Mouse (Mus musculus) megakaryocyte progenitor cell, adult 5-6 weeks (primary cell): ENCODE data around the gene Vav3. TPM values are rescaled to one million over a fixed set of nuclear protein-coding genes. Genes with fewer than 3 reads are reported as not detected.

Experiments used
- ATAC-seq: replicated peaks from 2 replicates; pipeline ENCODE4 v1.8.0; 2016; ENCODE audit warnings: mild to moderate bottlenecking, moderate TSS enrichment, inconsistent platforms; ENCODE audit not compliant: poor library complexity
- total RNA-seq, 2 experiments: library from RNA; stranded (forward) in 1 of 2; stranded (reverse) in 1 of 2; fragments of 157-497, 149-512 nt in 1 of 2; fragments of 200-1000 nt in 1 of 2; gene quantifications; 2 replicates each; pipeline versions ENCODE4 v1.2.3 to v1.2.4; 2015 to 2017

The Vav3 gene
- total RNA-seq, 2 experiments from 2014 or later = 56.5 to 62.2 TPM

- no peak for ATAC-seq
Observed at GRCm38 (mm10) chr3:109652860-109653631, 312.6 kb downstream of the Vav3 start.

GRCm38 (mm10) chr3:109654386-109654785, 313.9 kb downstream of the Vav3 start:
- ATAC-seq = no peak

- ATAC-seq = no peak
Observed at GRCm38 (mm10) chr3:109671716-109672115, 331.3 kb downstream of the Vav3 start.

GRCm38 (mm10) chr3:109672925-109673324, 332.5 kb downstream of the Vav3 start:
- no peak for ATAC-seq

- no peak for ATAC-seq
Observed at GRCm38 (mm10) chr3:109680281-109680680, 339.8 kb downstream of the Vav3 start.

GRCm38 (mm10) chr3:109681863-109682262, 341.4 kb downstream of the Vav3 start:
- ATAC-seq = no peak

GRCm38 (mm10) chr3:109683608-109684295, 343.3 kb downstream of the Vav3 start:
- no peak for ATAC-seq

GRCm38 (mm10) chr3:109690566-109690965, 350.1 kb downstream of the Vav3 start:
- no peak for ATAC-seq

GRCm38 (mm10) chr3:109692613-109693012, 352.2 kb downstream of the Vav3 start:
- no peak for ATAC-seq

- no peak for ATAC-seq
Observed at GRCm38 (mm10) chr3:109701301-109701700, 360.8 kb downstream of the Vav3 start.

GRCm38 (mm10) chr3:109707786-109708460, 367.5 kb downstream of the Vav3 start:
- ATAC-seq = no peak

- ATAC-seq = no peak
Observed at GRCm38 (mm10) chr3:109711751-109712150, 371.3 kb downstream of the Vav3 start.

GRCm38 (mm10) chr3:109714476-109714875, 374.0 kb downstream of the Vav3 start:
- no peak for ATAC-seq

- ATAC-seq = no peak
Observed at GRCm38 (mm10) chr3:109721753-109722152, 381.3 kb downstream of the Vav3 start.

- ATAC-seq = no peak
Observed at GRCm38 (mm10) chr3:109726776-109727175, 386.3 kb downstream of the Vav3 start.

- no peak for ATAC-seq
Observed at GRCm38 (mm10) chr3:109731592-109732230, 391.3 kb downstream of the Vav3 start.

GRCm38 (mm10) chr3:109732327-109733182, 392.1 kb downstream of the Vav3 start:
- peak; percentile 90 for ATAC-seq
